ENCODE assay signal across 26 mouse cellular contexts in genomic region chr2:128114621-128115020, GRCm38 (mm10). TPM values are rescaled to one million over a fixed set of nuclear protein-coding genes. Genes with fewer than 3 reads are reported as not detected.
DNase-seq lines count a peak whose midpoint lies in the region; ATAC-seq and TF ChIP-seq lines count a peak whose summit lies in the region.
"Had no signal": no experiment of that assay in that cellular context is flagged by ENCODE, and none has a peak within 500 bp of the region (broad histone marks: within the 10 kb centered on the region; RNA-seq: fewer than 3 reads in every experiment).

No protein-coding gene starts in this region.

- no peak overlapping the region for H3K4me2 ChIP-seq in liver, postnatal 0 days (ENCODE audit: low read depth, low read length)
- H3K4me2 ChIP-seq: embryonic facial prominence, embryonic 13.5 days; embryonic facial prominence, embryonic 15.5 days; forebrain, embryonic 12.5 days; forebrain, embryonic 15.5 days had no signal

- no peak for TF ChIP-seq CTCF in liver, postnatal 0 days (IDR thresholded peaks at IDR 0.05; ENCODE audit: low read depth)

- H3K36me3 ChIP-seq in liver, postnatal 0 days (replicated peaks; ENCODE audit: insufficient read depth, low read length): no peaks in the 10 kb centered on the region
- no peaks in the 10 kb centered on the region for H3K36me3 ChIP-seq in limb, embryonic 10.5 days
- H3K36me3 ChIP-seq: embryonic facial prominence, embryonic 13.5 days; embryonic facial prominence, embryonic 15.5 days; forebrain, embryonic 10.5 days; forebrain, embryonic 12.5 days; forebrain, embryonic 15.5 days; G1E had no signal

- H3K27me3 ChIP-seq in liver, postnatal 0 days (ENCODE audit: insufficient read depth, low read length): no peaks in the 10 kb centered on the region
- H3K27me3 ChIP-seq in limb, embryonic 10.5 days (ENCODE audit: low read depth, poor library complexity, severe bottlenecking): no peaks in the 10 kb centered on the region; the same call in 1 of the 2 replicates
- H3K27me3 ChIP-seq: forebrain, embryonic 12.5 days; forebrain, embryonic 15.5 days had no signal

- 68% methylated on average over 3 of the region's 3 CpGs for WGBS in liver, postnatal 0 days (ENCODE audit: insufficient replicate concordance)
- 75% methylated on average over 3 of the region's 3 CpGs for WGBS in limb, embryonic 10.5 days

- no peak overlapping the region for H3K4me3 ChIP-seq in liver, postnatal 0 days (ENCODE audit: low read depth, low read length)
- H3K4me3 ChIP-seq in limb, embryonic 10.5 days: no peak overlapping the region
- H3K4me3 ChIP-seq: embryonic facial prominence, embryonic 13.5 days; embryonic facial prominence, embryonic 15.5 days; erythroblast, embryonic 14.5 days; forebrain, embryonic 10.5 days; forebrain, embryonic 12.5 days; forebrain, embryonic 15.5 days had no signal

- no peak for TF ChIP-seq EP300 in liver, postnatal 0 days (IDR thresholded peaks at IDR 0.05; ENCODE audit: low read depth)

- H3K4me1 ChIP-seq in liver, postnatal 0 days (ENCODE audit: insufficient read depth): no peaks in the 10 kb centered on the region
- H3K4me1 ChIP-seq in limb, embryonic 10.5 days: peaks cover 8% of the 10 kb centered on the region
- H3K4me1 ChIP-seq: embryonic facial prominence, embryonic 13.5 days; embryonic facial prominence, embryonic 15.5 days; forebrain, embryonic 15.5 days had no signal

- H3K9ac ChIP-seq in liver, postnatal 0 days (replicated peaks): no peak overlapping the region
- H3K9ac ChIP-seq: embryonic facial prominence, embryonic 13.5 days; embryonic facial prominence, embryonic 15.5 days; forebrain, embryonic 12.5 days; forebrain, embryonic 15.5 days had no signal

- H3K9me3 ChIP-seq in liver, postnatal 0 days (ENCODE audit: low read length): no peaks in the 10 kb centered on the region
- no peaks in the 10 kb centered on the region for H3K9me3 ChIP-seq in limb, embryonic 10.5 days (replicated peaks)
- H3K9me3 ChIP-seq: embryonic facial prominence, embryonic 13.5 days; embryonic facial prominence, embryonic 15.5 days; forebrain, embryonic 10.5 days; forebrain, embryonic 12.5 days; forebrain, embryonic 15.5 days; G1E had no signal

- no peak for DNase-seq in liver, postnatal 0 days
- DNase-seq in liver (no peak), R1 (ENCODE audit: low read depth, low spot score) (peak; percentile 52)
- DNase-seq in thymus, postnatal 4 days: peak; percentile 2
- no peak for DNase-seq in thymus, postnatal 0 days (ENCODE audit: low spot score)
- peak; percentile 3 for DNase-seq in limb, embryonic 10.5 days (ENCODE audit: low spot score)
- DNase-seq in ovary, postnatal 36 days (ENCODE audit: low spot score): no peak
- DNase-seq in cerebellum, adult 8-10 months: no peak
- DNase-seq: adrenal gland, adult 8-10 months; adrenal gland, postnatal 14 days; adrenal gland, postnatal 36 days; cerebellum, adult 11-12 months; cerebellum, adult 2 months; cerebellum, adult 9-11 months; cerebellum, postnatal 14 days; cerebellum, postnatal 36 days; embryo, embryonic 11 days had no signal

- H3K27ac ChIP-seq in liver, postnatal 0 days (ENCODE audit: low read depth): no peak overlapping the region
- H3K27ac ChIP-seq in limb, embryonic 10.5 days: no peak overlapping the region
- H3K27ac ChIP-seq: embryonic facial prominence, embryonic 13.5 days; embryonic facial prominence, embryonic 15.5 days; forebrain, embryonic 12.5 days; forebrain, embryonic 15.5 days had no signal

- peak; percentile 29; the same call in 1 of the 2 replicates for ATAC-seq in liver, postnatal 0 days
- ATAC-seq: activated CD4-positive, CD25-positive, alpha-beta regulatory T cell, adult 4 months; forebrain, embryonic 15.5 days; Patski had no signal

RNA-seq across cellular contexts. Expression of gene Bcl2l11, which starts 11.2 kb away (rescaled TPM):
- polyA plus RNA-seq in liver, postnatal 0 days (2015; fragmentation: Nextera tagmentation; extraction: Ambion mirVana): 6.4 and 6.5 TPM in 2 replicates
- polyA plus RNA-seq in thymus, postnatal 0 days (2015; fragmentation: Nextera tagmentation; extraction: Ambion mirVana): 24.4 and 25.6 TPM in 2 replicates
- 28.4 and 35.9 TPM in 2 replicates for polyA plus RNA-seq in limb, embryonic 10.5 days (2016; fragmentation: Nextera tagmentation; extraction: Ambion mirVana)

Comparison
In these comparisons a context has a peak if more than half of its experiments do, and no peak if none do; other contexts are left out.
1. DNase-seq: peak in thymus, postnatal 4 days (single experiment), R1 (single experiment) and limb, embryonic 10.5 days (single experiment); none in liver, postnatal 0 days (single experiment), liver (single experiment), thymus, postnatal 0 days (single experiment), ovary, postnatal 36 days (single experiment) and cerebellum, adult 8-10 months (single experiment).